Mouse (Mus musculus): ENCODE data around the gene Plekhg3.

GRCm38 (mm10) chr12:76623374-76623773 lies 92.7 kb downstream of the Plekhg3 start:
- TF ChIP-seq CTCF (IDR thresholded peaks at IDR 0.05; ENCODE audit: low read depth, low read length) (no peak), POLR2A (IDR thresholded peaks at IDR 0.05; ENCODE audit: insufficient read depth, low read length) (no peak), EP300 (IDR thresholded peaks at IDR 0.05; ENCODE audit: insufficient read depth, low read depth, low read length) (no peak)
